ENCODE assay signal across 23 mouse cellular contexts in the genomic region with DNA sequence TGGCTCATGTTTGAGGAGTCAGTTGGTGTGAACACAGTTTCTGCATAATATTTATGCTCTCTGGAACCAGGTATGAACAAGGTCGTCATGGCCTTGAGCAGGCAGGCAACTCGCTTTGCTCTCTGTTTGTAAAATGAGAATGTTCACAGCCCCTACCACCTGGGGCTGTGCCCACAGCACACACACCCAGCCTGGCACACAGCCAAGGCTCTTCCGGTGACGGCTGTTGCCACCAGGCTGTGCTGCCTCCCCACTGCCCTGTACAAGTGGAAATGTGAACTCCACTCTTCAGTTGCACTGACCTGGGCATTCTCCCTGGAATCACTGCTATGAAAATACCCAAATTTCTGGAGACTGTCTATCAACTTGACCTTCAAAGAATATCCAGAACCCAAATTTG. TPM values are rescaled to one million over a fixed set of nuclear protein-coding genes. Genes with fewer than 3 reads are reported as not detected.
DNase-seq lines count a peak whose midpoint lies in the region; ATAC-seq lines count a peak whose summit lies in the region.
"Had no signal": no experiment of that assay in that cellular context is flagged by ENCODE, and none has a peak within 500 bp of the region (broad histone marks: within the 10 kb centered on the region; RNA-seq: fewer than 3 reads in every experiment).

No protein-coding gene starts in this region.

- peaks cover 13% of the 10 kb centered on the region for H3K27me3 ChIP-seq in embryonic facial prominence, embryonic 14.5 days (replicated peaks; ENCODE audit: control insufficient read depth, insufficient read depth, low read length)
- peaks cover 55% of the 10 kb centered on the region for H3K27me3 ChIP-seq in embryonic facial prominence, embryonic 10.5 days (replicated peaks; ENCODE audit: low read depth, poor library complexity, severe bottlenecking)
- H3K27me3 ChIP-seq in midbrain, embryonic 14.5 days (ENCODE audit: control insufficient read depth, insufficient read depth, low read length), result peaks cover 15% of the 10 kb centered on the region
- H3K27me3 ChIP-seq in midbrain, embryonic 16.5 days (ENCODE audit: control insufficient read depth, insufficient read depth, low read depth, low read length), result peaks cover 2% of the 10 kb centered on the region; the same call in 1 of the 2 replicates
- peaks cover 11% of the 10 kb centered on the region for H3K27me3 ChIP-seq in stomach, embryonic 15.5 days (replicated peaks)

- peak; percentile 62; the same call in 1 of the 2 replicates for ATAC-seq in embryonic facial prominence, embryonic 14.5 days (ENCODE audit: low read depth)
- no peak for ATAC-seq in midbrain, embryonic 14.5 days (ENCODE audit: low FRiP score, low TSS enrichment)
- ATAC-seq in midbrain, embryonic 16.5 days, result no peak
- peak; percentile 43; the same call in 1 of the 2 replicates for ATAC-seq in stomach, embryonic 15.5 days (ENCODE audit: insufficient read depth, low FRiP score, low read depth)
- ATAC-seq: forebrain, postnatal 0 days; inflammation-experienced regulatory T-cells, adult 6 months; midbrain, embryonic 15.5 days had no signal

- 54% methylated on average over 4 of the region's 4 CpGs for WGBS in embryonic facial prominence, embryonic 14.5 days
- 87% methylated on average over 4 of the region's 4 CpGs for WGBS in embryonic facial prominence, embryonic 10.5 days
- WGBS in midbrain, embryonic 14.5 days, result 65% methylated on average over 4 of the region's 4 CpGs
- WGBS in midbrain, embryonic 16.5 days, result 59% methylated on average over 4 of the region's 4 CpGs
- WGBS in stomach, embryonic 15.5 days, result 56% methylated on average over 4 of the region's 4 CpGs

- no peak overlapping the region for H3K4me3 ChIP-seq in embryonic facial prominence, embryonic 14.5 days (ENCODE audit: low read depth, low read length)
- no peak overlapping the region for H3K4me3 ChIP-seq in embryonic facial prominence, embryonic 10.5 days
- no peak overlapping the region for H3K4me3 ChIP-seq in midbrain, embryonic 14.5 days (replicated peaks; ENCODE audit: low read depth, low read length)
- H3K4me3 ChIP-seq in midbrain, embryonic 16.5 days (ENCODE audit: low read depth, low read length), result no peak overlapping the region
- no peak overlapping the region for H3K4me3 ChIP-seq in stomach, embryonic 15.5 days (replicated peaks)
- H3K4me3 ChIP-seq: embryonic facial prominence, embryonic 13.5 days; midbrain, embryonic 15.5 days had no signal

- H3K36me3 ChIP-seq in embryonic facial prominence, embryonic 14.5 days (ENCODE audit: control insufficient read depth, insufficient read depth, low read length), result no peaks in the 10 kb centered on the region
- H3K36me3 ChIP-seq in embryonic facial prominence, embryonic 10.5 days (replicated peaks), result no peaks in the 10 kb centered on the region
- H3K36me3 ChIP-seq in midbrain, embryonic 14.5 days (ENCODE audit: control insufficient read depth, insufficient read depth, low read length), result no peaks in the 10 kb centered on the region
- H3K36me3 ChIP-seq in midbrain, embryonic 16.5 days (ENCODE audit: control insufficient read depth, insufficient read depth, low read length), result no peaks in the 10 kb centered on the region
- no peaks in the 10 kb centered on the region for H3K36me3 ChIP-seq in stomach, embryonic 15.5 days
- H3K36me3 ChIP-seq: embryonic facial prominence, embryonic 13.5 days; midbrain, embryonic 15.5 days had no signal

- no peak overlapping the region for H3K9ac ChIP-seq in embryonic facial prominence, embryonic 14.5 days (ENCODE audit: low read depth, low read length)
- H3K9ac ChIP-seq in midbrain, embryonic 14.5 days (replicated peaks; ENCODE audit: low read length), result no peak overlapping the region
- no peak overlapping the region for H3K9ac ChIP-seq in midbrain, embryonic 16.5 days (ENCODE audit: low read depth, low read length)
- no peak overlapping the region for H3K9ac ChIP-seq in stomach, embryonic 15.5 days
- H3K9ac ChIP-seq: embryonic facial prominence, embryonic 13.5 days; forebrain, postnatal 0 days; midbrain, embryonic 15.5 days had no signal

- peak; percentile 38 for DNase-seq in embryonic facial prominence, embryonic 14.5 days (ENCODE audit: low spot score)
- DNase-seq in embryonic facial prominence, embryonic 10.5 days (ENCODE audit: low spot score), result no peak
- peak; percentile 34 for DNase-seq in kidney, postnatal 10 days
- no peak for DNase-seq in kidney, adult 8-10 months
- DNase-seq in midbrain, embryonic 14.5 days, result peak; percentile 24
- DNase-seq in right cerebral cortex, adult 18-20 months, result no peak
- DNase-seq: cerebellum, adult 9-10 months; forebrain, postnatal 0 days; gastrocnemius, postnatal 36 days; lung, postnatal 14 days; right cerebral cortex, postnatal 14 days; thymus, postnatal 14 days had no signal

- H3K4me1 ChIP-seq in embryonic facial prominence, embryonic 14.5 days (ENCODE audit: control insufficient read depth, insufficient read depth, low read length), result no peaks in the 10 kb centered on the region
- peaks cover 5% of the 10 kb centered on the region; the same call in 1 of the 2 replicates for H3K4me1 ChIP-seq in embryonic facial prominence, embryonic 10.5 days
- H3K4me1 ChIP-seq in midbrain, embryonic 14.5 days (ENCODE audit: control insufficient read depth, insufficient read depth, low read length), result no peaks in the 10 kb centered on the region
- no peaks in the 10 kb centered on the region for H3K4me1 ChIP-seq in midbrain, embryonic 16.5 days (ENCODE audit: control insufficient read depth, insufficient read depth, low read length)
- no peaks in the 10 kb centered on the region for H3K4me1 ChIP-seq in stomach, embryonic 15.5 days
- H3K4me1 ChIP-seq: midbrain, embryonic 15.5 days had no signal

- H3K27ac ChIP-seq in embryonic facial prominence, embryonic 14.5 days (replicated peaks; ENCODE audit: low read depth, low read length), result no peak overlapping the region
- no peak overlapping the region for H3K27ac ChIP-seq in embryonic facial prominence, embryonic 10.5 days (replicated peaks)
- no peak overlapping the region for H3K27ac ChIP-seq in midbrain, embryonic 14.5 days (replicated peaks; ENCODE audit: low read depth, low read length)
- no peak overlapping the region for H3K27ac ChIP-seq in midbrain, embryonic 16.5 days (ENCODE audit: low read length)
- H3K27ac ChIP-seq in stomach, embryonic 15.5 days, result no peak overlapping the region
- H3K27ac ChIP-seq: embryonic facial prominence, embryonic 13.5 days; midbrain, embryonic 15.5 days had no signal

- no peak overlapping the region for H3K4me2 ChIP-seq in embryonic facial prominence, embryonic 14.5 days (ENCODE audit: low read depth, low read length)
- no peak overlapping the region for H3K4me2 ChIP-seq in midbrain, embryonic 14.5 days (ENCODE audit: low read length)
- no peak overlapping the region for H3K4me2 ChIP-seq in midbrain, embryonic 16.5 days (ENCODE audit: low read length)
- H3K4me2 ChIP-seq in stomach, embryonic 15.5 days, result no peak overlapping the region
- H3K4me2 ChIP-seq: embryonic facial prominence, embryonic 13.5 days; midbrain, embryonic 15.5 days had no signal

- H3K9me3 ChIP-seq in embryonic facial prominence, embryonic 14.5 days (ENCODE audit: control insufficient read depth, low read length), result no peaks in the 10 kb centered on the region
- H3K9me3 ChIP-seq in embryonic facial prominence, embryonic 10.5 days, result 0 out of 2 replicates have a peak, but pooled peaks cover 4% of the 10 kb centered on the region
- no peaks in the 10 kb centered on the region for H3K9me3 ChIP-seq in midbrain, embryonic 14.5 days (ENCODE audit: control insufficient read depth, low read length)
- peaks cover 8% of the 10 kb centered on the region; the same call in 1 of the 2 replicates for H3K9me3 ChIP-seq in midbrain, embryonic 16.5 days (replicated peaks; ENCODE audit: control insufficient read depth, low read length, poor library complexity, severe bottlenecking)
- no peaks in the 10 kb centered on the region for H3K9me3 ChIP-seq in stomach, embryonic 15.5 days
- H3K9me3 ChIP-seq: embryonic facial prominence, embryonic 13.5 days; midbrain, embryonic 15.5 days had no signal

RNA-seq across cellular contexts. Expression of gene Gpr12, which starts 5.9 kb away (rescaled TPM):
- polyA plus RNA-seq in embryonic facial prominence, embryonic 14.5 days (2014; fragmentation: Nextera tagmentation; extraction: Ambion mirVana), result 0.26 TPM in 1 of 2 replicates, not detected in the other
- 0.22 TPM in 1 of 2 replicates, not detected in the other for polyA plus RNA-seq in embryonic facial prominence, embryonic 10.5 days (2016; fragmentation: Nextera tagmentation; extraction: Ambion mirVana)
- polyA plus RNA-seq in midbrain, embryonic 14.5 days (2014; fragmentation: Nextera tagmentation; extraction: Ambion mirVana), result 13.4 and 22.6 TPM in 2 replicates
- polyA plus RNA-seq in midbrain, embryonic 16.5 days (2015; fragmentation: Nextera tagmentation; extraction: Ambion mirVana), result 32.0 and 36.8 TPM in 2 replicates
- 0.10 TPM in 2 replicates for polyA plus RNA-seq in stomach, embryonic 15.5 days (2015; fragmentation: Nextera tagmentation; extraction: Ambion mirVana)
- polyA plus RNA-seq: heart, postnatal 0 days; inflammation-experienced regulatory T-cells, adult 6 months; testis, adult 2 months had no signal

RNA-seq across cellular contexts. Expression of gene Gm3415, which starts 35.1 kb away (rescaled TPM):
- polyA plus RNA-seq in embryonic facial prominence, embryonic 14.5 days (2014; fragmentation: Nextera tagmentation; extraction: Ambion mirVana), result not detected in 2 replicates
- polyA plus RNA-seq in embryonic facial prominence, embryonic 10.5 days (2016; fragmentation: Nextera tagmentation; extraction: Ambion mirVana), result not detected in 2 replicates
- not detected in 2 replicates for polyA plus RNA-seq in midbrain, embryonic 14.5 days (2014; fragmentation: Nextera tagmentation; extraction: Ambion mirVana)
- polyA plus RNA-seq in midbrain, embryonic 16.5 days (2015; fragmentation: Nextera tagmentation; extraction: Ambion mirVana), result not detected in 2 replicates
- not detected in 2 replicates for polyA plus RNA-seq in stomach, embryonic 15.5 days (2015; fragmentation: Nextera tagmentation; extraction: Ambion mirVana)
- polyA plus RNA-seq: embryonic facial prominence, embryonic 13.5 days; forebrain, postnatal 0 days; heart, postnatal 0 days; hindbrain, embryonic 11.5 days; inflammation-experienced regulatory T-cells, adult 6 months; limb, embryonic 14.5 days; liver, embryonic 16.5 days; midbrain, embryonic 15.5 days; spleen, adult 2 months had no signal

RNA-seq across cellular contexts. Expression of gene Gm3409, which starts 53.5 kb away (rescaled TPM):
- polyA plus RNA-seq in embryonic facial prominence, embryonic 14.5 days (2014; fragmentation: Nextera tagmentation; extraction: Ambion mirVana), result not detected in 2 replicates
- not detected in 2 replicates for polyA plus RNA-seq in embryonic facial prominence, embryonic 10.5 days (2016; fragmentation: Nextera tagmentation; extraction: Ambion mirVana)
- polyA plus RNA-seq in midbrain, embryonic 14.5 days (2014; fragmentation: Nextera tagmentation; extraction: Ambion mirVana), result not detected in 2 replicates
- polyA plus RNA-seq in midbrain, embryonic 16.5 days (2015; fragmentation: Nextera tagmentation; extraction: Ambion mirVana), result not detected in 2 replicates
- polyA plus RNA-seq in stomach, embryonic 15.5 days (2015; fragmentation: Nextera tagmentation; extraction: Ambion mirVana), result not detected in 2 replicates
- polyA plus RNA-seq: embryonic facial prominence, embryonic 13.5 days; forebrain, postnatal 0 days; heart, postnatal 0 days; hindbrain, embryonic 11.5 days; inflammation-experienced regulatory T-cells, adult 6 months; limb, embryonic 14.5 days; liver, embryonic 16.5 days; midbrain, embryonic 15.5 days; spleen, adult 2 months had no signal

Comparison
In these comparisons a context has a peak if more than half of its experiments do, and no peak if none do; other contexts are left out.
1. DNase-seq: peak in embryonic facial prominence, embryonic 14.5 days (single experiment), kidney, postnatal 10 days (single experiment) and midbrain, embryonic 14.5 days (single experiment); none in embryonic facial prominence, embryonic 10.5 days (single experiment), kidney, adult 8-10 months (0 of 2) and right cerebral cortex, adult 18-20 months (single experiment).
2. ATAC-seq: peak in embryonic facial prominence, embryonic 14.5 days (single experiment) and stomach, embryonic 15.5 days (single experiment); none in midbrain, embryonic 14.5 days (single experiment) and midbrain, embryonic 16.5 days (single experiment).
3. RNA of gene Gpr12, which starts 5.9 kb away (polyA plus RNA-seq): 32.0 to 36.8 TPM in midbrain, embryonic 16.5 days and 13.4 to 22.6 TPM in midbrain, embryonic 14.5 days; 0.22 TPM in embryonic facial prominence, embryonic 10.5 days, 0.10 TPM in stomach, embryonic 15.5 days and 0.26 TPM in embryonic facial prominence, embryonic 14.5 days; every median in the first group is over 10 times any median in the second.